Mouse (Mus musculus) adrenal gland, postnatal 4 days (tissue): ENCODE measurements around the gene Adh5. TPM values are rescaled to one million over a fixed set of nuclear protein-coding genes. Genes with fewer than 3 reads are reported as not detected.
A peak's percentile ranks its signal among the peaks of the same experiment; 100 is the strongest.
"Not testable (repeated sequence)": the region's sequence is repeated elsewhere in the genome, so short reads cannot be mapped to it uniquely, and the experiment has no call there.

ENCODE experiments used
- DNase-seq, 2 experiments: peaks; one replicate each; pipeline ENCODE4 v3.0.0; 2021 to 2022; ENCODE audit warnings: low spot score in 2 of 2, mixed read lengths in 2 of 2
- total RNA-seq, 2 experiments: library from RNA; stranded (reverse); gene quantifications; 2 replicates each; pipeline ENCODE4 v1.2.3; 2021

Gene Adh5
- total RNA-seq, 2 experiments from 2014 or later, result 259 to 303 TPM

- no peak for DNase-seq
Observed at GRCm38 (mm10) chr3:138454711-138455435, 12.0 kb downstream of the Adh5 start.

- DNase-seq, result no peak
Observed at GRCm38 (mm10) chr3:138458441-138458840, 15.5 kb downstream of the Adh5 start.

- DNase-seq, result no peak
Observed at GRCm38 (mm10) chr3:138460260-138460659, 17.4 kb downstream of the Adh5 start.

GRCm38 (mm10) chr3:138461832-138462231 lies 18.9 kb downstream of the Adh5 start:
- no peak for DNase-seq

- DNase-seq, result no peak
Observed at GRCm38 (mm10) chr3:138463137-138463536, 20.2 kb downstream of the Adh5 start.

- DNase-seq, result no peak
Observed at GRCm38 (mm10) chr3:138463807-138464206, 20.9 kb downstream of the Adh5 start.

- no peak for DNase-seq
Observed at GRCm38 (mm10) chr3:138464573-138465147, 21.8 kb downstream of the Adh5 start.

- not testable (repeated sequence) for DNase-seq
Observed at GRCm38 (mm10) chr3:138466656-138467055, 23.8 kb downstream of the Adh5 start.

- no peak for DNase-seq
Observed at GRCm38 (mm10) chr3:138471066-138471465, 28.2 kb downstream of the Adh5 start.

- no peak for DNase-seq
Observed at GRCm38 (mm10) chr3:138479489-138479888, 36.6 kb downstream of the Adh5 start.

- no peak for DNase-seq
Observed at GRCm38 (mm10) chr3:138481526-138482284, 38.8 kb downstream of the Adh5 start.

GRCm38 (mm10) chr3:138483240-138483639 lies 40.3 kb downstream of the Adh5 start:
- no peak for DNase-seq

- peak; percentile 4 to 10 for DNase-seq
Observed at GRCm38 (mm10) chr3:138488584-138489326, 45.9 kb downstream of the Adh5 start.

- peak; percentile 98 to 99 for DNase-seq
Observed at GRCm38 (mm10) chr3:138489327-138490033, 46.6 kb downstream of the Adh5 start, which contains the start of gene Metap1. TSS of gene Metap1 (minus strand) at chr3:138489515.

- no peak for DNase-seq
Observed at GRCm38 (mm10) chr3:138490034-138490337, 47.1 kb downstream of the Adh5 start.

GRCm38 (mm10) chr3:138493668-138494067 lies 50.8 kb downstream of the Adh5 start:
- no peak for DNase-seq

GRCm38 (mm10) chr3:138494565-138494964 lies 51.7 kb downstream of the Adh5 start:
- DNase-seq, result no peak

GRCm38 (mm10) chr3:138495166-138496145 lies 52.6 kb downstream of the Adh5 start:
- no peak for DNase-seq

GRCm38 (mm10) chr3:138498731-138499130 lies 55.8 kb downstream of the Adh5 start:
- DNase-seq, result no peak
